Mouse (Mus musculus): ENCODE measurements around the gene Gm3435. TPM values are rescaled to one million over a fixed set of nuclear protein-coding genes. Genes with fewer than 3 reads are reported as not detected.
"Not testable (repeated sequence)": the region's sequence is repeated elsewhere in the genome, so short reads cannot be mapped to it uniquely, and the experiment has no call there.

The Gm3435 gene
- total and polyA plus RNA-seq, 3 experiments = 1.3 to 15.1 (median 12.2) TPM

DNA sequence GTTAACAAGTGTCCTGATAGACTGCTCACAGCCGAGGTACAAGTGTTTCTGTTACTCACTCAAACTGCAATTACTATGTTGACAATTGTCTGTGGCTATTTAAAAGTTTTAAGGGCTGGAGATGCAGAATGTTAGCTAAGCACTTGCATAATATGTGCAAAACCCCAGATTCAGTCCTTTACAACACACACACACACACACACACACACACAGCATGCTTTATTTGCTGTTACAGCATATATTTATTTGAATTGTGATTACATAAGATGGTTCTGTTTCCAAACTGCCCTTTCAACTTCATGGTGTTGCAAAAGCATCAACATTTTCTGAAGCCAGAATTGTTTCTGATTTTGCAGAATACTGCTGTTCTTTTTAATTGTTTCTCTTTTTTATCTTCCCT, 40.4 kb downstream of the Gm3435 start:
- not testable (repeated sequence) for H3K27me3 ChIP-seq (ENCODE audit: insufficient read depth, low read length); DNase-seq (ENCODE audit: low spot score); H3K9me3 ChIP-seq (replicated peaks); H3K4me3 ChIP-seq (ENCODE audit: low read depth, low read length); H3K4me1 ChIP-seq (ENCODE audit: insufficient read depth, low read depth, low read length); H3K36me3 ChIP-seq (replicated peaks); ATAC-seq (ENCODE audit: extremely low read depth, insufficient number of reproducible peaks, low FRiP score, poor library complexity, severe bottlenecking)

- not testable (repeated sequence) for DNase-seq (ENCODE audit: low spot score)
Observed at GRCm38 (mm10) chr17:15052766-15053165, 42.8 kb downstream of the Gm3435 start.

GRCm38 (mm10) chr17:15053183-15053828, 43.3 kb downstream of the Gm3435 start:
- not testable (repeated sequence) for DNase-seq (ENCODE audit: low spot score); H3K9me3 ChIP-seq (replicated peaks); H3K27me3 ChIP-seq (ENCODE audit: insufficient read depth, low read length); H3K4me1 ChIP-seq (ENCODE audit: insufficient read depth, low read depth, low read length); H3K4me3 ChIP-seq (ENCODE audit: low read depth, low read length)
- peaks cover 32% of the 10 kb centered on the region for H3K36me3 ChIP-seq (replicated peaks)
- peak; percentile 37 for ATAC-seq (ENCODE audit: extremely low read depth, insufficient number of reproducible peaks, low FRiP score, poor library complexity, severe bottlenecking)

More at GRCm38 (mm10) chr17:15052766-15053165, 42.8 kb downstream of the Gm3435 start:
- not testable (repeated sequence) for H3K27me3 ChIP-seq (ENCODE audit: insufficient read depth, low read length); H3K4me3 ChIP-seq (ENCODE audit: low read depth, low read length); H3K4me1 ChIP-seq (ENCODE audit: insufficient read depth, low read depth, low read length); H3K9me3 ChIP-seq (replicated peaks)
- ATAC-seq (ENCODE audit: extremely low read depth, insufficient number of reproducible peaks, low FRiP score, poor library complexity, severe bottlenecking) = peak; percentile 74
- H3K36me3 ChIP-seq (replicated peaks) = peaks cover 26% of the 10 kb centered on the region

DNA sequence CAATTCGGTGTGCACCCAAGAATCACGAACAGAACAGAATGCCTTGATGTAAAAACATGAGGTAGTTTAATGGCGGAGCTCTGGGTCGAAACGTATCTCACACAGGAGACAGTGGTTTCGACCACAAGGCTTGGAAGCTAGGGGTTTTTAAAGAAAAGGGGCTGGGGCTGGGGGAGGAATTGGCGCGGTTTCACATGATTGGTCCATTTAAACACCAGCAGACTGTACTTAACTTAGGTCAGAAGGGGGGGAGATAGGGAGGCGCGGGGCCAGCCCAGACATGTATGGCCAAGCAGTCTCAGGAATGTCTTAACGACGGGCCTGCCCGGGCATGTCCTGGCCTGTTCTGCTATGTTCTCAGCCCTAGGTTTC, 43.8 kb downstream of the Gm3435 start:
- H3K4me1 ChIP-seq (ENCODE audit: insufficient read depth, low read depth, low read length); H3K9me3 ChIP-seq (replicated peaks); DNase-seq (ENCODE audit: low spot score); H3K27me3 ChIP-seq (ENCODE audit: insufficient read depth, low read length); H3K4me3 ChIP-seq (ENCODE audit: low read depth, low read length); ATAC-seq (ENCODE audit: extremely low read depth, insufficient number of reproducible peaks, low FRiP score, poor library complexity, severe bottlenecking): not testable (repeated sequence)
- peaks cover 37% of the 10 kb centered on the region for H3K36me3 ChIP-seq (replicated peaks)

DNA sequence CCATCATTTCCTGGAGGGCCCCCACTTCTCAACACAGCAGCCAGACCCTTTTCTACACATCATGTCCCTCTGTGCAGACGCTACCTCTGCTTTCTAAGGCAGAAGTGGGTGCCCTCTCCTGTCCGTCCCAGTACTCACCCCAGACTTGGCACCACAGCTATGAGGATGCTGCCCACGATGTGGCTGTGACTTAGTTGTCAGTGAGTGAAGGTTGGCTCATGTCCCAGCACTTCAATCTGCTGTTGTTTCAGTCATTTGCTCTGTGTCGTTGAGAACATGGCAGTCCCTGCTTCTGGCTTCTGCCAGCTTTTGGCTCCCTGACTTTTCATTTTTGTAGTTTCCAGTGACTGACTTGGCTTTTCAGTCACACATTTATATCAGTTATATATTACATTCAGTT, 45.9 kb downstream of the Gm3435 start:
- no peak overlapping the region for H3K4me3 ChIP-seq (ENCODE audit: low read depth, low read length)
- ATAC-seq (ENCODE audit: extremely low read depth, insufficient number of reproducible peaks, low FRiP score, poor library complexity, severe bottlenecking) = no peak
- H3K4me1 ChIP-seq (ENCODE audit: insufficient read depth, low read depth, low read length) = no peaks in the 10 kb centered on the region
- H3K27me3 ChIP-seq (ENCODE audit: insufficient read depth, low read length) = no peaks in the 10 kb centered on the region
- DNase-seq (ENCODE audit: low spot score) = no peak
- H3K36me3 ChIP-seq (replicated peaks) = peaks cover 57% of the 10 kb centered on the region
- no peak for TF ChIP-seq POLR2AphosphoS5 (IDR thresholded peaks at IDR 0.05; ENCODE audit: insufficient replicate concordance, low read depth, low read length)
- no peak for TF ChIP-seq GATA2 (IDR thresholded peaks at IDR 0.05; ENCODE audit: borderline replicate concordance, low read depth, low read length)
- no peak for TF ChIP-seq GATA1 (IDR thresholded peaks at IDR 0.05; ENCODE audit: borderline replicate concordance, low read length)
- TF ChIP-seq CTCF (IDR thresholded peaks at IDR 0.05; ENCODE audit: low read depth, low read length) = no peak
- TF ChIP-seq TAL1 (conservative IDR thresholded peaks at IDR 0.05; ENCODE audit: low read depth, low read length) = no peak
- H3K9me3 ChIP-seq (replicated peaks) = no peaks in the 10 kb centered on the region

DNA sequence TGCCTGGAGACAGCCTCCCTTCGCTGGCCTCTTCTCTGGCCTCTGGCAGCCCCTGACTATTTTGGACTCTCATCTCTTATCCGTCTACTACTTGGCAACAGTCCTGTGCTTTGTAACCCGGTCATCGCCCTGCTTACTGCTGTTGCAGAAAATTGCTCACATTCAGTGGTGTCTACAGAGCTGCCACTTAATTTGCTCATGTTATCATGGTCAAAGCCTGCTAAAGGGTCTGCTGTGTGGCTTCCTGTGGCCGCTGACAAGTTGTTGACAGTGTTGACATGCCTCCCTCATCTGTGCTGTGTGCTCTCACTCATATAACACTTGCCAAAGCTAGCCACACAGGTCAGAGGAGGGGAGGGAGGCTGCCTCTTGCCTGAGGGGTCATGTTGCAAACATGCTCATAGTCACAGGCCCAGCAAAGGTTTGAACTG, 48.2 kb downstream of the Gm3435 start:
- Histone ChIP-seq H3K9me3 (replicated peaks) (no peaks in the 10 kb centered on the region), H3K4me1 (ENCODE audit: insufficient read depth, low read depth, low read length) (no peaks in the 10 kb centered on the region), H3K27me3 (ENCODE audit: insufficient read depth, low read length) (no peaks in the 10 kb centered on the region), H3K4me3 (ENCODE audit: low read depth, low read length) (no peak overlapping the region), H3K36me3 (replicated peaks) (peaks cover 80% of the 10 kb centered on the region)
- ATAC-seq (ENCODE audit: extremely low read depth, insufficient number of reproducible peaks, low FRiP score, poor library complexity, severe bottlenecking) (no peak), DNase-seq (ENCODE audit: low spot score) (no peak)
- TF ChIP-seq TAL1 (conservative IDR thresholded peaks at IDR 0.05; ENCODE audit: low read depth, low read length) (no peak), GATA2 (IDR thresholded peaks at IDR 0.05; ENCODE audit: borderline replicate concordance, low read depth, low read length) (no peak), GATA1 (IDR thresholded peaks at IDR 0.05; ENCODE audit: borderline replicate concordance, low read length) (no peak), CTCF (IDR thresholded peaks at IDR 0.05; ENCODE audit: low read depth, low read length) (no peak), POLR2AphosphoS5 (IDR thresholded peaks at IDR 0.05; ENCODE audit: insufficient replicate concordance, low read depth, low read length) (no peak)

- Histone ChIP-seq H3K9me3 (replicated peaks) (no peaks in the 10 kb centered on the region), H3K27me3 (ENCODE audit: insufficient read depth, low read length) (no peaks in the 10 kb centered on the region), H3K4me1 (ENCODE audit: insufficient read depth, low read depth, low read length) (no peaks in the 10 kb centered on the region), H3K4me3 (ENCODE audit: low read depth, low read length) (no peak overlapping the region), H3K36me3 (replicated peaks) (peaks cover 94% of the 10 kb centered on the region)
- DNase-seq (ENCODE audit: low spot score) (no peak), ATAC-seq (ENCODE audit: extremely low read depth, insufficient number of reproducible peaks, low FRiP score, poor library complexity, severe bottlenecking) (no peak)
- TF ChIP-seq POLR2AphosphoS5 (IDR thresholded peaks at IDR 0.05; ENCODE audit: insufficient replicate concordance, low read depth, low read length) (no peak), TAL1 (conservative IDR thresholded peaks at IDR 0.05; ENCODE audit: low read depth, low read length) (no peak), GATA2 (IDR thresholded peaks at IDR 0.05; ENCODE audit: borderline replicate concordance, low read depth, low read length) (no peak)
Observed at GRCm38 (mm10) chr17:15059646-15060045, 49.7 kb downstream of the Gm3435 start.

All from G1E (cell line).